Mouse (Mus musculus): ENCODE measurements around the gene Grin3b. TPM values are rescaled to one million over a fixed set of nuclear protein-coding genes. Genes with fewer than 3 reads are reported as not detected.

Gene Grin3b
- polyA plus RNA-seq, 1 experiment from 2014 or later, result 0.16 TPM

GRCm38 (mm10) chr10:80019471-80020131 lies 49.1 kb downstream of the Grin3b start:
- Histone ChIP-seq H3K4me2 (ENCODE audit: low read depth) (peak overlapping the region; percentile 15), H3K27ac (ENCODE audit: low read depth, low read length) (no peak overlapping the region), H3K4me3 (ENCODE audit: low read depth, low read length) (peak overlapping the region; percentile 21), H3K9me3 (ENCODE audit: control insufficient read depth, low read length) (no peaks in the 10 kb centered on the region), H3K27me3 (ENCODE audit: control insufficient read depth, insufficient read depth, low read length) (peaks cover 20% of the 10 kb centered on the region), H3K9ac (ENCODE audit: low read length) (peak overlapping the region; percentile 50), H3K36me3 (ENCODE audit: control insufficient read depth, insufficient read depth, low read length) (no peaks in the 10 kb centered on the region), H3K4me1 (ENCODE audit: control insufficient read depth, insufficient read depth, low read length) (peaks cover 3% of the 10 kb centered on the region; the same call in 1 of the 2 replicates)
- DNase-seq (ENCODE audit: low spot score) (peak; percentile 52), ATAC-seq (ENCODE audit: insufficient read depth, low FRiP score, low TSS enrichment) (no peak)
- WGBS, result 4% methylated on average over 20 of the region's 20 CpGs

- no peak overlapping the region for H3K9ac ChIP-seq (ENCODE audit: low read length)
- H3K4me3 ChIP-seq (ENCODE audit: low read depth, low read length), result peak overlapping the region; percentile 21; the same call in 1 of the 2 replicates
These were observed 49.7 kb downstream of the Grin3b start for GRCm38 (mm10) chr10:80020191-80020590.

GRCm38 (mm10) chr10:80020603-80021319 lies 50.2 kb downstream of the Grin3b start:
- no peaks in the 10 kb centered on the region for H3K36me3 ChIP-seq (ENCODE audit: control insufficient read depth, insufficient read depth, low read length)
- no peak for DNase-seq (ENCODE audit: low spot score)
- ATAC-seq (ENCODE audit: insufficient read depth, low FRiP score, low TSS enrichment), result no peak
- no peak overlapping the region for H3K27ac ChIP-seq (ENCODE audit: low read depth, low read length)
- no peak overlapping the region; the same call in 1 of the 2 replicates for H3K4me2 ChIP-seq (ENCODE audit: low read depth)
- H3K9me3 ChIP-seq (ENCODE audit: control insufficient read depth, low read length), result no peaks in the 10 kb centered on the region
- H3K4me1 ChIP-seq (ENCODE audit: control insufficient read depth, insufficient read depth, low read length), result peaks cover 3% of the 10 kb centered on the region; the same call in 1 of the 2 replicates
- H3K9ac ChIP-seq (ENCODE audit: low read length), result no peak overlapping the region
- H3K4me3 ChIP-seq (ENCODE audit: low read depth, low read length), result no peak overlapping the region
- H3K27me3 ChIP-seq (ENCODE audit: control insufficient read depth, insufficient read depth, low read length), result peaks cover 9% of the 10 kb centered on the region
- WGBS, result 87% methylated on average over 18 of the region's 18 CpGs

More at GRCm38 (mm10) chr10:80020191-80020590, 49.7 kb downstream of the Grin3b start:
- peaks cover 15% of the 10 kb centered on the region for H3K27me3 ChIP-seq (ENCODE audit: control insufficient read depth, insufficient read depth, low read length)
- H3K36me3 ChIP-seq (ENCODE audit: control insufficient read depth, insufficient read depth, low read length), result no peaks in the 10 kb centered on the region
- no peak for DNase-seq (ENCODE audit: low spot score)
- peaks cover 3% of the 10 kb centered on the region; the same call in 1 of the 2 replicates for H3K4me1 ChIP-seq (ENCODE audit: control insufficient read depth, insufficient read depth, low read length)
- H3K9me3 ChIP-seq (ENCODE audit: control insufficient read depth, low read length), result no peaks in the 10 kb centered on the region
- WGBS, result 24% methylated on average over 11 of the region's 11 CpGs
- H3K27ac ChIP-seq (ENCODE audit: low read depth, low read length), result no peak overlapping the region
- ATAC-seq (ENCODE audit: insufficient read depth, low FRiP score, low TSS enrichment), result no peak
- peak overlapping the region; percentile 15 for H3K4me2 ChIP-seq (ENCODE audit: low read depth)

- peaks cover 7% of the 10 kb centered on the region; the same call in 1 of the 2 replicates for H3K27me3 ChIP-seq (ENCODE audit: control insufficient read depth, insufficient read depth, low read length)
- H3K4me2 ChIP-seq (ENCODE audit: low read depth), result no peak overlapping the region
- no peak for ATAC-seq (ENCODE audit: insufficient read depth, low FRiP score, low TSS enrichment)
- H3K4me3 ChIP-seq (ENCODE audit: low read depth, low read length), result no peak overlapping the region
- WGBS, result 90% methylated on average over 12 of the region's 13 CpGs
- H3K36me3 ChIP-seq (ENCODE audit: control insufficient read depth, insufficient read depth, low read length), result no peaks in the 10 kb centered on the region
- H3K27ac ChIP-seq (ENCODE audit: low read depth, low read length), result no peak overlapping the region
- DNase-seq (ENCODE audit: low spot score), result no peak
- peaks cover 3% of the 10 kb centered on the region; the same call in 1 of the 2 replicates for H3K4me1 ChIP-seq (ENCODE audit: control insufficient read depth, insufficient read depth, low read length)
- no peaks in the 10 kb centered on the region for H3K9me3 ChIP-seq (ENCODE audit: control insufficient read depth, low read length)
- H3K9ac ChIP-seq (ENCODE audit: low read length), result no peak overlapping the region
These were observed 50.8 kb downstream of the Grin3b start for GRCm38 (mm10) chr10:80021320-80021641.

GRCm38 (mm10) chr10:80022164-80022563 lies 51.6 kb downstream of the Grin3b start:
- no peaks in the 10 kb centered on the region for H3K36me3 ChIP-seq (ENCODE audit: control insufficient read depth, insufficient read depth, low read length)
- H3K27ac ChIP-seq (ENCODE audit: low read depth, low read length), result no peak overlapping the region
- 92% methylated on average over 12 of the region's 12 CpGs for WGBS
- no peak for DNase-seq (ENCODE audit: low spot score)
- H3K9ac ChIP-seq (ENCODE audit: low read length), result no peak overlapping the region
- no peak overlapping the region for H3K4me3 ChIP-seq (ENCODE audit: low read depth, low read length)
- H3K4me2 ChIP-seq (ENCODE audit: low read depth), result no peak overlapping the region
- H3K4me1 ChIP-seq (ENCODE audit: control insufficient read depth, insufficient read depth, low read length), result peaks cover 3% of the 10 kb centered on the region; the same call in 1 of the 2 replicates
- no peak for ATAC-seq (ENCODE audit: insufficient read depth, low FRiP score, low TSS enrichment)
- H3K27me3 ChIP-seq (ENCODE audit: control insufficient read depth, insufficient read depth, low read length), result peaks cover 7% of the 10 kb centered on the region; the same call in 1 of the 2 replicates
- no peaks in the 10 kb centered on the region for H3K9me3 ChIP-seq (ENCODE audit: control insufficient read depth, low read length)

- Histone ChIP-seq H3K36me3 (ENCODE audit: control insufficient read depth, insufficient read depth, low read length) (no peaks in the 10 kb centered on the region), H3K4me3 (ENCODE audit: low read depth, low read length) (no peak overlapping the region), H3K9me3 (ENCODE audit: control insufficient read depth, low read length) (no peaks in the 10 kb centered on the region), H3K9ac (ENCODE audit: low read length) (no peak overlapping the region), H3K27ac (ENCODE audit: low read depth, low read length) (no peak overlapping the region), H3K27me3 (ENCODE audit: control insufficient read depth, insufficient read depth, low read length) (peaks cover 7% of the 10 kb centered on the region; the same call in 1 of the 2 replicates), H3K4me2 (ENCODE audit: low read depth) (no peak overlapping the region), H3K4me1 (ENCODE audit: control insufficient read depth, insufficient read depth, low read length) (peaks cover 3% of the 10 kb centered on the region; the same call in 1 of the 2 replicates)
- ATAC-seq (ENCODE audit: insufficient read depth, low FRiP score, low TSS enrichment) (no peak), DNase-seq (ENCODE audit: low spot score) (no peak)
- WGBS, result 93% methylated on average over 8 of the region's 8 CpGs
These were observed 52.3 kb downstream of the Grin3b start for GRCm38 (mm10) chr10:80022806-80023205.

- peaks cover 3% of the 10 kb centered on the region; the same call in 1 of the 2 replicates for H3K4me1 ChIP-seq (ENCODE audit: control insufficient read depth, insufficient read depth, low read length)
- DNase-seq (ENCODE audit: low spot score), result no peak
- H3K36me3 ChIP-seq (ENCODE audit: control insufficient read depth, insufficient read depth, low read length), result no peaks in the 10 kb centered on the region
- no peaks in the 10 kb centered on the region for H3K9me3 ChIP-seq (ENCODE audit: control insufficient read depth, low read length)
- no peak overlapping the region for H3K4me3 ChIP-seq (ENCODE audit: low read depth, low read length)
- H3K4me2 ChIP-seq (ENCODE audit: low read depth), result no peak overlapping the region
- ATAC-seq (ENCODE audit: insufficient read depth, low FRiP score, low TSS enrichment), result no peak
- WGBS, result 88% methylated on average over 5 of the region's 5 CpGs
- no peak overlapping the region for H3K9ac ChIP-seq (ENCODE audit: low read length)
- peaks cover 7% of the 10 kb centered on the region; the same call in 1 of the 2 replicates for H3K27me3 ChIP-seq (ENCODE audit: control insufficient read depth, insufficient read depth, low read length)
- H3K27ac ChIP-seq (ENCODE audit: low read depth, low read length), result no peak overlapping the region
These were observed 53.2 kb downstream of the Grin3b start for GRCm38 (mm10) chr10:80023758-80024157.

- no peak overlapping the region for H3K4me3 ChIP-seq (ENCODE audit: low read depth, low read length)
- peaks cover 5% of the 10 kb centered on the region; the same call in 1 of the 2 replicates for H3K27me3 ChIP-seq (ENCODE audit: control insufficient read depth, insufficient read depth, low read length)
- H3K4me2 ChIP-seq (ENCODE audit: low read depth), result no peak overlapping the region
- ATAC-seq (ENCODE audit: insufficient read depth, low FRiP score, low TSS enrichment) (no peak), DNase-seq (ENCODE audit: low spot score) (no peak)
- H3K4me1 ChIP-seq (ENCODE audit: control insufficient read depth, insufficient read depth, low read length), result peaks cover 3% of the 10 kb centered on the region; the same call in 1 of the 2 replicates
- H3K36me3 ChIP-seq (ENCODE audit: control insufficient read depth, insufficient read depth, low read length), result no peaks in the 10 kb centered on the region
- WGBS, result 81% methylated on average over 15 of the region's 15 CpGs
- no peaks in the 10 kb centered on the region for H3K9me3 ChIP-seq (ENCODE audit: control insufficient read depth, low read length)
- no peak overlapping the region for H3K9ac ChIP-seq (ENCODE audit: low read length)
- H3K27ac ChIP-seq (ENCODE audit: low read depth, low read length), result no peak overlapping the region
These were observed 53.9 kb downstream of the Grin3b start for GRCm38 (mm10) chr10:80024229-80025043.

Measured in neural tube, embryonic 11.5 days (tissue).